ENCODE assay signal across 9 mouse cellular contexts in genomic region chr2:119758844-119759835, GRCm38 (mm10). TPM values are rescaled to one million over a fixed set of nuclear protein-coding genes. Genes with fewer than 3 reads are reported as not detected.
DNase-seq lines count a peak whose midpoint lies in the region; ATAC-seq and TF ChIP-seq lines count a peak whose summit lies in the region.
"Had no signal": no experiment of that assay in that cellular context is flagged by ENCODE, and none has a peak within 500 bp of the region (broad histone marks: within the 10 kb centered on the region; RNA-seq: fewer than 3 reads in every experiment).

No protein-coding gene starts in this region.

- peak overlapping the region; percentile 99 for H3K4me2 ChIP-seq in hindbrain, embryonic 16.5 days (ENCODE audit: low read length)
- peak overlapping the region; percentile 99 for H3K4me2 ChIP-seq in midbrain, embryonic 14.5 days (ENCODE audit: low read length)

- H3K27ac ChIP-seq in kidney, adult 2 months (ENCODE audit: insufficient read depth, low read depth, low read length): no peak overlapping the region
- no peak overlapping the region for H3K27ac ChIP-seq in cortical plate, adult 2 months (ENCODE audit: insufficient read depth, low read length)
- H3K27ac ChIP-seq in hindbrain, embryonic 16.5 days (ENCODE audit: low read depth, low read length): no peak overlapping the region
- H3K27ac ChIP-seq in midbrain, embryonic 14.5 days (replicated peaks; ENCODE audit: low read depth, low read length): no peak overlapping the region

- TF ChIP-seq POLR2A in kidney, adult 2 months (IDR thresholded peaks at IDR 0.05; ENCODE audit: low read depth, low read length): no peak
- no peak for TF ChIP-seq POLR2A in cortical plate, adult 2 months (IDR thresholded peaks at IDR 0.05; ENCODE audit: extremely low read depth, insufficient read depth, low read length)

- H3K4me3 ChIP-seq in kidney, adult 2 months (ENCODE audit: insufficient read depth, low read depth, low read length): peak overlapping the region; percentile 52
- H3K4me3 ChIP-seq in cortical plate, adult 2 months (ENCODE audit: insufficient read depth, low read length): peak overlapping the region; percentile 44
- H3K4me3 ChIP-seq in hindbrain, embryonic 16.5 days (ENCODE audit: low read length): peak overlapping the region; percentile 75
- peak overlapping the region; percentile 61 for H3K4me3 ChIP-seq in midbrain, embryonic 14.5 days (replicated peaks; ENCODE audit: low read depth, low read length)

- H3K9ac ChIP-seq in hindbrain, embryonic 16.5 days (ENCODE audit: low read depth, low read length): peak overlapping the region; percentile 70
- peak overlapping the region; percentile 61; the same call in 1 of the 2 replicates for H3K9ac ChIP-seq in midbrain, embryonic 14.5 days (replicated peaks; ENCODE audit: low read length)

- no peak for DNase-seq in kidney, adult 2 months
- DNase-seq in kidney, adult 9 months: no peak
- DNase-seq in midbrain, embryonic 14.5 days: no peak
- DNase-seq in thymus, postnatal 36 days: peak; percentile 53 to 72
- no peak for DNase-seq in urinary bladder, postnatal 25 days (ENCODE audit: low spot score)
- no peak for DNase-seq in gastrocnemius, postnatal 25 days

- WGBS in kidney, adult 2 months: 12% methylated on average over 44 of the region's 44 CpGs
- 6% methylated on average over 44 of the region's 44 CpGs for whole genome bisulfite sequencing in hindbrain, embryonic 16.5 days
- 6% methylated on average over 44 of the region's 44 CpGs for WGBS in midbrain, embryonic 14.5 days

- peaks cover 2% of the 10 kb centered on the region for H3K27me3 ChIP-seq in kidney, adult 2 months (replicated peaks; ENCODE audit: control insufficient read depth, insufficient read depth, low read length)
- H3K27me3 ChIP-seq in hindbrain, embryonic 16.5 days (replicated peaks; ENCODE audit: control insufficient read depth, insufficient read depth, low read length): peaks cover 42% of the 10 kb centered on the region
- peaks cover 38% of the 10 kb centered on the region for H3K27me3 ChIP-seq in midbrain, embryonic 14.5 days (ENCODE audit: control insufficient read depth, insufficient read depth, low read length)
- H3K27me3 ChIP-seq: Patski had no signal

- no peaks in the 10 kb centered on the region for H3K9me3 ChIP-seq in hindbrain, embryonic 16.5 days (ENCODE audit: control insufficient read depth, low read length)
- H3K9me3 ChIP-seq in midbrain, embryonic 14.5 days (ENCODE audit: control insufficient read depth, low read length): no peaks in the 10 kb centered on the region

- no peaks in the 10 kb centered on the region for H3K36me3 ChIP-seq in kidney, adult 2 months (ENCODE audit: control insufficient read depth, insufficient read depth, low read length)
- peaks cover 4% of the 10 kb centered on the region for H3K36me3 ChIP-seq in hindbrain, embryonic 16.5 days (ENCODE audit: control insufficient read depth, insufficient read depth, low read length)
- H3K36me3 ChIP-seq in midbrain, embryonic 14.5 days (ENCODE audit: control insufficient read depth, insufficient read depth, low read length): peaks cover 8% of the 10 kb centered on the region

- 0 out of 2 replicates have a peak, but pooled peaks have one; percentile 14 for ATAC-seq in hindbrain, embryonic 16.5 days
- ATAC-seq in midbrain, embryonic 14.5 days (ENCODE audit: low FRiP score, low TSS enrichment): no peak

- peaks cover 4% of the 10 kb centered on the region; the same call in 1 of the 2 replicates for H3K4me1 ChIP-seq in kidney, adult 2 months (ENCODE audit: control insufficient read depth, insufficient read depth, low read length)
- H3K4me1 ChIP-seq in cortical plate, adult 2 months (ENCODE audit: control insufficient read depth, insufficient read depth, low read length): peaks cover 1% of the 10 kb centered on the region; the same call in 1 of the 2 replicates
- peaks cover 13% of the 10 kb centered on the region for H3K4me1 ChIP-seq in hindbrain, embryonic 16.5 days (ENCODE audit: control insufficient read depth, insufficient read depth, low read depth, low read length)
- peaks cover 9% of the 10 kb centered on the region for H3K4me1 ChIP-seq in midbrain, embryonic 14.5 days (ENCODE audit: control insufficient read depth, insufficient read depth, low read length)

- TF ChIP-seq CTCF in kidney, adult 2 months (conservative IDR thresholded peaks at IDR 0.05; ENCODE audit: insufficient read depth, insufficient read length, low read depth, low read length): no peak
- no peak for TF ChIP-seq CTCF in cortical plate, adult 2 months (IDR thresholded peaks at IDR 0.05; ENCODE audit: extremely low read depth, insufficient read depth, low read length)

RNA-seq across cellular contexts. Expression of gene Ltk, which starts 1.1 kb away (rescaled TPM):
- 2.0 and 2.6 TPM in 2 replicates for polyA plus RNA-seq in kidney, adult 2 months (2012; rRNA removed)
- 63.2 and 74.8 TPM in 2 replicates for polyA plus RNA-seq in cortical plate, adult 2 months (2012; rRNA removed)
- 1.6 and 1.7 TPM in 2 replicates for polyA plus RNA-seq in hindbrain, embryonic 16.5 days (2015; fragmentation: Nextera tagmentation; extraction: Ambion mirVana)
- polyA plus RNA-seq in midbrain, embryonic 14.5 days (2014; fragmentation: Nextera tagmentation; extraction: Ambion mirVana): 1.5 and 3.0 TPM in 2 replicates
- not detected for total RNA-seq in gastrocnemius, postnatal 25 days (2021)

RNA-seq across cellular contexts. Expression of gene Itpka, which starts 17.0 kb away (rescaled TPM):
- 2.0 and 2.5 TPM in 2 replicates for polyA plus RNA-seq in kidney, adult 2 months (2012; rRNA removed)
- polyA plus RNA-seq in cortical plate, adult 2 months (2012; rRNA removed): 251 and 279 TPM in 2 replicates
- polyA plus RNA-seq in hindbrain, embryonic 16.5 days (2015; fragmentation: Nextera tagmentation; extraction: Ambion mirVana): 0.14 and 0.54 TPM in 2 replicates
- polyA plus RNA-seq in midbrain, embryonic 14.5 days (2014; fragmentation: Nextera tagmentation; extraction: Ambion mirVana): 0.12 and 0.18 TPM in 2 replicates
- total RNA-seq in gastrocnemius, postnatal 25 days (2021): not detected

RNA-seq across cellular contexts. Expression of gene Rpap1, which starts 28.2 kb away (rescaled TPM):
- 13.8 and 16.7 TPM in 2 replicates for polyA plus RNA-seq in kidney, adult 2 months (2012; rRNA removed)
- 14.6 and 15.4 TPM in 2 replicates for polyA plus RNA-seq in cortical plate, adult 2 months (2012; rRNA removed)
- 16.5 and 19.4 TPM in 2 replicates for polyA plus RNA-seq in hindbrain, embryonic 16.5 days (2015; fragmentation: Nextera tagmentation; extraction: Ambion mirVana)
- 12.5 and 21.3 TPM in 2 replicates for polyA plus RNA-seq in midbrain, embryonic 14.5 days (2014; fragmentation: Nextera tagmentation; extraction: Ambion mirVana)
- total RNA-seq in gastrocnemius, postnatal 25 days (2021): 10 to 100 TPM; 14.4 to 16.4 TPM

RNA-seq across cellular contexts. Expression of gene Tyro3, which starts 38.4 kb away (rescaled TPM):
- polyA plus RNA-seq in kidney, adult 2 months (2012; rRNA removed): 2.5 and 3.0 TPM in 2 replicates
- 164 and 169 TPM in 2 replicates for polyA plus RNA-seq in cortical plate, adult 2 months (2012; rRNA removed)
- 28.5 and 30.0 TPM in 2 replicates for polyA plus RNA-seq in hindbrain, embryonic 16.5 days (2015; fragmentation: Nextera tagmentation; extraction: Ambion mirVana)
- polyA plus RNA-seq in midbrain, embryonic 14.5 days (2014; fragmentation: Nextera tagmentation; extraction: Ambion mirVana): 20.0 and 20.2 TPM in 2 replicates
- under 1 TPM; 0.61 to 0.67 TPM for total RNA-seq in gastrocnemius, postnatal 25 days (2021)

Comparison
In these comparisons a context has a peak if more than half of its experiments do, and no peak if none do; other contexts are left out.
1. DNase-seq: peak in thymus, postnatal 36 days (2 of 2); none in kidney, adult 2 months (single experiment), kidney, adult 9 months (single experiment), midbrain, embryonic 14.5 days (single experiment), urinary bladder, postnatal 25 days (single experiment) and gastrocnemius, postnatal 25 days (single experiment).
2. RNA of gene Ltk, which starts 1.1 kb away (polyA plus RNA-seq): 63.2 to 74.8 TPM in cortical plate, adult 2 months; 2.0 to 2.6 TPM in kidney, adult 2 months, 1.6 to 1.7 TPM in hindbrain, embryonic 16.5 days and 1.5 to 3.0 TPM in midbrain, embryonic 14.5 days; every median in the first group is over 10 times any median in the second.
3. RNA of gene Itpka, which starts 17.0 kb away (polyA plus RNA-seq): 251 to 279 TPM in cortical plate, adult 2 months; 2.0 to 2.5 TPM in kidney, adult 2 months, 0.14 to 0.54 TPM in hindbrain, embryonic 16.5 days and 0.12 to 0.18 TPM in midbrain, embryonic 14.5 days; every median in the first group is over 10 times any median in the second.
4. Peak in every context shown above with its lines, with median percentiles within 50 percentile points of each other: H3K4me3 ChIP-seq.